Comparison of ENCODE assay signal across 10 mouse cellular contexts in genomic region chr2:169958736-169959573, GRCm38 (mm10).
A peak's percentile ranks its signal among the peaks of the same experiment; 100 is the strongest.
DNase-seq lines count a peak whose midpoint lies in the region; ATAC-seq and TF ChIP-seq lines count a peak whose summit lies in the region.
"Had no signal": no experiment of that assay in that cellular context is flagged by ENCODE, and none has a peak within 500 bp of the region (broad histone marks: within the 10 kb centered on the region; RNA-seq: fewer than 3 reads in every experiment).

No protein-coding gene starts in this region.

- no peak for TF ChIP-seq EP300 in heart, postnatal 0 days (IDR thresholded peaks at IDR 0.05; ENCODE audit: low read depth)

- H3K27me3 ChIP-seq in heart, postnatal 0 days (ENCODE audit: control insufficient read depth, insufficient read depth, low read length), result 0 out of 2 replicates have a peak, but pooled peaks cover 2% of the 10 kb centered on the region
- peaks cover 5% of the 10 kb centered on the region; the same call in 1 of the 2 replicates for H3K27me3 ChIP-seq in heart, embryonic 10.5 days (ENCODE audit: insufficient read depth, poor library complexity, severe bottlenecking)
- no peaks in the 10 kb centered on the region for H3K27me3 ChIP-seq in midbrain, embryonic 15.5 days (replicated peaks)
- peaks cover 13% of the 10 kb centered on the region for H3K27me3 ChIP-seq in midbrain, embryonic 10.5 days (ENCODE audit: low read depth, poor library complexity, severe bottlenecking)
- H3K27me3 ChIP-seq in midbrain, postnatal 0 days (ENCODE audit: insufficient read depth, low read length), result no peaks in the 10 kb centered on the region
- H3K27me3 ChIP-seq: limb, embryonic 12.5 days had no signal

- no peak for ATAC-seq in heart, postnatal 0 days (ENCODE audit: insufficient read depth, low read depth)
- no peak for ATAC-seq in midbrain, embryonic 15.5 days (replicated peaks)
- ATAC-seq in common myeloid progenitor, adult 5-6 weeks (replicated peaks; ENCODE audit: low read depth, poor library complexity, severe bottlenecking), result 0 out of 2 replicates have a peak, but pooled peaks have one; percentile 15
- no peak for ATAC-seq in midbrain, postnatal 0 days (ENCODE audit: low FRiP score)
- ATAC-seq in activated CD4-positive, CD25-positive, alpha-beta regulatory T cell, adult 4 months, result no peak

- WGBS in heart, postnatal 0 days, result 31% methylated on average over 17 of the region's 17 CpGs
- 30% methylated on average over 17 of the region's 17 CpGs for WGBS in heart, embryonic 10.5 days
- WGBS in midbrain, embryonic 15.5 days, result 33% methylated on average over 17 of the region's 17 CpGs
- 41% methylated on average over 17 of the region's 17 CpGs for whole genome bisulfite sequencing in midbrain, embryonic 10.5 days
- WGBS in midbrain, postnatal 0 days, result 33% methylated on average over 17 of the region's 17 CpGs

- peak; percentile 13; the same call in 1 of the 2 replicates for TF ChIP-seq CTCF in heart, postnatal 0 days (IDR thresholded peaks at IDR 0.05; ENCODE audit: low read depth)
- peak; percentile 67 for TF ChIP-seq CTCF in midbrain, postnatal 0 days (IDR thresholded peaks at IDR 0.05)

- H3K36me3 ChIP-seq in heart, postnatal 0 days (replicated peaks; ENCODE audit: control insufficient read depth, insufficient read depth, low read length), result no peaks in the 10 kb centered on the region
- H3K36me3 ChIP-seq in heart, embryonic 10.5 days, result no peaks in the 10 kb centered on the region
- H3K36me3 ChIP-seq in midbrain, embryonic 15.5 days (replicated peaks), result no peaks in the 10 kb centered on the region
- H3K36me3 ChIP-seq in midbrain, embryonic 10.5 days, result no peaks in the 10 kb centered on the region
- H3K36me3 ChIP-seq in midbrain, postnatal 0 days (ENCODE audit: insufficient read depth, low read length), result no peaks in the 10 kb centered on the region
- H3K36me3 ChIP-seq: limb, embryonic 12.5 days had no signal

- H3K9ac ChIP-seq in heart, postnatal 0 days (replicated peaks; ENCODE audit: low read depth, low read length), result no peak overlapping the region
- no peak overlapping the region for H3K9ac ChIP-seq in midbrain, embryonic 15.5 days
- H3K9ac ChIP-seq in midbrain, postnatal 0 days (replicated peaks; ENCODE audit: low read length, poor library complexity, severe bottlenecking), result no peak overlapping the region
- H3K9ac ChIP-seq: limb, embryonic 12.5 days had no signal

- no peaks in the 10 kb centered on the region for H3K9me3 ChIP-seq in heart, postnatal 0 days (replicated peaks; ENCODE audit: control insufficient read depth, low read length)
- no peaks in the 10 kb centered on the region for H3K9me3 ChIP-seq in heart, embryonic 10.5 days
- no peaks in the 10 kb centered on the region for H3K9me3 ChIP-seq in midbrain, embryonic 15.5 days
- no peaks in the 10 kb centered on the region for H3K9me3 ChIP-seq in midbrain, embryonic 10.5 days (replicated peaks)
- H3K9me3 ChIP-seq in midbrain, postnatal 0 days (ENCODE audit: low read length), result no peaks in the 10 kb centered on the region

- no peak for DNase-seq in heart, postnatal 0 days (ENCODE audit: low spot score)
- DNase-seq in heart, embryonic 10.5 days (ENCODE audit: low spot score), result no peak
- no peak for DNase-seq in midbrain, embryonic 10.5 days (ENCODE audit: low spot score)
- peak; percentile 52 for DNase-seq in midbrain, postnatal 0 days (ENCODE audit: low spot score)
- no peak for DNase-seq in adrenal gland, adult 8-10 months
- DNase-seq: kidney, postnatal 25 days had no signal

- no peak overlapping the region for H3K4me3 ChIP-seq in heart, postnatal 0 days (ENCODE audit: low read depth, low read length)
- no peak overlapping the region for H3K4me3 ChIP-seq in heart, embryonic 10.5 days
- no peak overlapping the region for H3K4me3 ChIP-seq in midbrain, embryonic 15.5 days
- no peak overlapping the region for H3K4me3 ChIP-seq in midbrain, embryonic 10.5 days
- H3K4me3 ChIP-seq in midbrain, postnatal 0 days (ENCODE audit: low read depth, low read length), result no peak overlapping the region
- H3K4me3 ChIP-seq: limb, embryonic 12.5 days had no signal

- no peaks in the 10 kb centered on the region; the same call in 1 of the 2 replicates for H3K4me1 ChIP-seq in heart, postnatal 0 days (ENCODE audit: control insufficient read depth, insufficient read depth)
- H3K4me1 ChIP-seq in heart, embryonic 10.5 days, result peaks cover 14% of the 10 kb centered on the region
- H3K4me1 ChIP-seq in midbrain, embryonic 15.5 days, result peaks cover 28% of the 10 kb centered on the region
- peaks cover 19% of the 10 kb centered on the region for H3K4me1 ChIP-seq in midbrain, embryonic 10.5 days
- 0 out of 2 replicates have a peak, but pooled peaks cover 7% of the 10 kb centered on the region for H3K4me1 ChIP-seq in midbrain, postnatal 0 days (ENCODE audit: insufficient read depth, low read length)

- no peak overlapping the region for H3K4me2 ChIP-seq in heart, postnatal 0 days (ENCODE audit: low read depth, low read length)
- no peak overlapping the region for H3K4me2 ChIP-seq in midbrain, embryonic 15.5 days
- H3K4me2 ChIP-seq in midbrain, postnatal 0 days (ENCODE audit: low read depth, low read length, poor library complexity, severe bottlenecking), result no peak overlapping the region
- H3K4me2 ChIP-seq: limb, embryonic 12.5 days had no signal

- no peak overlapping the region for H3K27ac ChIP-seq in heart, postnatal 0 days (ENCODE audit: low read depth)
- no peak overlapping the region for H3K27ac ChIP-seq in heart, embryonic 10.5 days
- peak overlapping the region; percentile 55; the same call in 1 of the 2 replicates for H3K27ac ChIP-seq in midbrain, embryonic 15.5 days
- no peak overlapping the region for H3K27ac ChIP-seq in midbrain, embryonic 10.5 days (replicated peaks)
- no peak overlapping the region for H3K27ac ChIP-seq in midbrain, postnatal 0 days (ENCODE audit: low read depth, low read length)
- H3K27ac ChIP-seq: limb, embryonic 12.5 days had no signal
